Mouse (Mus musculus) regulatory T cell (primary cell): ENCODE data around the gene Hes7.

ENCODE experiments used
- in situ Hi-C: fragments of 300-600 bp; cut with MboI, MseI; formaldehyde crosslinking; loops from one replicate; pipeline ENCODE4 v1.15.1; 2025; ENCODE audit warnings: high pct_unique_total_duplicates

Hes7 gene

DNA sequence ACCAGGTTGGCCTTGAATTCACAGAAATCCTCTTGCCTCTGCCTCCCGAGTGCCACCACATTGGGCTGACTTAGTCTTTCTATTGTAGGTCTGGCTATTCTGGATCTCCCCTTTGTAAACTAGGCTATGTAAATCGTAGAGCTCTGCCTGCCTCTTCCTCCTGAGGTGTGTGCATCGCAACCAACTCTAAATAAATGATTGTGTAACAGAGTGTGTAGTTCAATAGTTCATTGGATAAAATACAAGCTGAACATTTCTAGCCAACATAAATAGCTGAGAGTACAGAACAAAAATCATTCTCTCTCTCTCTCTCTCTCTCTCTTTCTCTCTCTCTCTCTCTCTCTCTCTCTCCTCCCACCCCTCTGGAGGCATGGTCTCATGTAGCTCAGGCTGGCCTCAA, 5.6 kb upstream of the Hes7 start:
- in situ Hi-C loops = no loop called here

DNA sequence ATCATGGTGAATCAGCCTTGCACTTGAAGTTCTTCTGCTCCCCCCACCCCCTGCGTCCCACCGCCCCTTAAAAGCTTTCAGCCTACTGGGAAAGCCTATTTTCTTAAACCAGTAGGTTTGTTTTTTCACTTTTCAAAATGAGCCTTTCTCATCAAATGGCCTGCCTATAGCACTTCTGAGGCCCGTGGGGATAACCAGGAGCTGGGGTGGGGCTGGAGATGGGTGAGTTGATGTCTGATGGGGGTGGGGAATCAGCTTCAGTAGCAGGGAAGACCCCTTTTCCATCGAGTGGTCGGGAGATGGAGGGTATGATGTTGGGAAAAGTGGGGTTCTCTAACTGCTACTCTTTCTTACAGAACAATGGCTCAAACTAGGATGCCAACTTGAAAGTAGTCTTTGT, 3.4 kb upstream of the Hes7 start:
- in situ Hi-C loops = no loop called here

DNA sequence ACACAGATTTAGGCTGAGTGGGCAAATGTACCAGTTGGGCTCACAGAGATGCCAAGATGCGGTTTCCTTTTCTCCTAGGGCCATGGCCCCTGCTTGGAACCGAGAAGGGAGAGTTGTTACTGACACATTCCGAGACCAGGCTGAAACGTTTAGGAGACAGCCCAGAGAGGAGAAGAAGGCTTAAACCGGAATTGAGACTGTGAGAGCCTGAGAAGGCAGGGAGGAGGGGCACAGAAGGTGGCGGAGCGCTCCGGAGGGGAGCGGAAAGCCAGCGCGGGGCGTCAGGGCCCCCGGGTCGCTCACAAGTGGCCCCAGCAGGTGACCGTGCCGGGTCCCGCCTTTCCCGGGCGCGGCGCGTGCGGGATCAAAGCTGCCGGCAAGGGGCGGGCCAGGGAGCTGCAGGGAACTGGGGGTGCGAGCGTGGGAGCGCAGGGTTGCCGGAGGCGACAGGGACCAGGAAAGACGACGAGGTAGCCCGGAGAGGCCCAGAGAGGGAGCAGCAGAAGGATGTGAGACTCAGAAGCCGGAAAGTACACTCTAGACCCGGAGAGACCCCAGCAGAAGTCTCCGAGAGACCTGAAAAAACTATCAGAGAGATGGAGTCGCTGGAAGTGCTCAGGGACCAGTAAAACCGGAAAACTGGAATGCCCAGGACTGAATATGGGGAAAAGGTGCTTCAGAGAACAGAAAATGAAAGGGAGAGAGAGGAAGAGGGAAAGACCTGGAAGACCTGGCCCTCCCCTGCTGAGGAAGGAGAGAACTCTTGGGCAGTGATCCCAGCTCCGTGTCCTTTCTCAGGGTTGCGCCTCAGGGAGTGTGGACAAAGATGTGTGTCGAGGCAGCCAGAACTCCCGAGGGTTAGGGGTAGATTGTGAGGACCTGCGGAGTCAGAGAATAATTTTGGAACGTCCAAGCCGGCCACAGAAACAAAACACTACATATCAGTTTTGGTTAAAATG, 2.2 kb upstream of the Hes7 start:
- in situ Hi-C loops = no loop called here

DNA sequence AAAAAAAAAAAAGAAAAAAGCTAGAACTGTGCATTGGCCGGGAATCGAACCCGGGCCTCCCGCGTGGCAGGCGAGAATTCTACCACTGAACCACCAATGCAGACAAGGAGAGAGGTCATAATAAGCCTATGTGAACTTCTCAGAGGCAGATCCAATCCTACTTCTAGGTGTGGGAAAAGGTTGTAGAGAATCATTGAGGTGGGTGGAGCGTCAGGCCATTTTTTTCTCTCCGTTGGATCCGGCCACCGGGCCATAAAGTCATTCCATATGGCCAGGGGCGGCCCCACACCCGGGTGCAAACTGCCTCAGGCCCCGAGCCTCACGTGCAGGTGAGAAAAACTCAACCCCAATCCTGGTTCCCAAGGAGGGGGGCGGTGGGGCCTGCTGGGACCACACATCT, 1.4 kb upstream of the Hes7 start:
- in situ Hi-C loops = no loop called here

DNA sequence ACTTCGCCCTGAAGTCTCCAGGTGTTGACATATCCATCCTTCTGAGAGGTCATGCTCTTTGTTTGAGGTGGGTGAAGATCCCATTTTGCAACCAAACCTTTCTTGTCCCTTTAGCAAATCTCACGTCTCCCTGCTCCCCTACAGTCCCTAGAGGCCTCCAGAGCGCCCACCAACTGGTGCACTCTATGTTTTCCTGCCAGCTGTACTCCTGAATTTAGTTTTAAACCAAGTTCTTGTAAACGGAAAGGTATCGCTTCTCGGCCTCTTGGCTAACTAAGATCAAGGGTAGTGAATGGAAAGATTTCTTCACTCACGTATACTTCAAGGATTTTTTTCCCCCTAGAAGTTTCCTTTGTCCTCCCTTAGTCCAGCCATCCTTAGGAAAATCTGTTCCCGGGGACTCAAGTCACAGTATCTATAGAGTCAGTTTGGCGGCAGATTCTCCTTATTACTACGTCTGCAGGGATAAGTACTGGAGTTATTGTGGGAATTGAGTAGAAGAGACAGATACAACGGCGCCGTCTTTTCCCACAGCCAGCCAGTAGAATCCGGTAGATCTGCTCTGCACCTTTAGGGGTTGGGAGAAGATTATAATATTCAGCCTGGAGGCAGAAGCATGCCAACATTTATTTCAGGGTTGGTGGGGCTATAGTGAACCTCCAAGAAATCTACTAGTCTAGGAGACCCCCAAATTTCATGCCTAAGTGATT, 603 bp upstream of the Hes7 start:
- in situ Hi-C loops = loop anchor here (5.0 kb wide), 1 partner anchor 57 kb away; no protein-coding TSS in a partner anchor

DNA sequence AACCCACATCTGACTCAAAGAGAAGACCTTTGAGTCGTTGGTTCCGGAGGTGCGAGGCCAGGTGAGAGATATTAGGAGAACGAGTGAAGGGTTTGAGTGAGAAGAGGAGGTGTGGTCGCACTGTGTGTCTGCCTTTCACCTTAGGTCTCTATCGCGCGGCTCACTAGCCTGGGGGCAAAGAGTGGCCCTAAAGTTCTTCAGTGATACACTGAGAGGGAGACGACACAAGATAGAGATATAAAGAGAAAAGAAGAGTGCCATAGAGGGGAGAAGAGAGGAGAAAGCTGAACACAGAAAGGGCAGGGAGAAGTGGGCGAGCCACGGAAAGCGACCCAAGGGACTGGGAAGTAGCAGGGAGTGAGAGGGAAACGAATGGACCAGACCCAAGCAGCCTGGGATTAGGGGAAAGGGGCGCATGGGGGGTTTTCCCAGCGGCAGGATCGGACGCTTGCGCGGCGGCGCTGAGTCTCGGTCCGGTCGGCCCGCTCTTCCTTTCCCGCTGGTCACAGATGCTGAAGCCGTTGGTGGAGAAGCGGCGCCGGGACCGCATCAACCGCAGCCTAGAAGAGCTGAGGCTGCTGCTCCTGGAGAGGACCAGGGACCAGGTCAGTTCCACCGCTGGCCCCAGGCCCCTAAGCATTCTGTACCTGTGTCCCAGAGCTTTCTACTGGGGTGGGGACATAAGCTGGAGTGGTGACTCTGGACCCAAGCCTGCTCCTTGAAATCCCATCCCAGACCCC, 967 bp downstream of the Hes7 start:
- in situ Hi-C loops = loop anchor here (5.0 kb wide), 1 partner anchor 59 kb away; no protein-coding TSS in a partner anchor

DNA sequence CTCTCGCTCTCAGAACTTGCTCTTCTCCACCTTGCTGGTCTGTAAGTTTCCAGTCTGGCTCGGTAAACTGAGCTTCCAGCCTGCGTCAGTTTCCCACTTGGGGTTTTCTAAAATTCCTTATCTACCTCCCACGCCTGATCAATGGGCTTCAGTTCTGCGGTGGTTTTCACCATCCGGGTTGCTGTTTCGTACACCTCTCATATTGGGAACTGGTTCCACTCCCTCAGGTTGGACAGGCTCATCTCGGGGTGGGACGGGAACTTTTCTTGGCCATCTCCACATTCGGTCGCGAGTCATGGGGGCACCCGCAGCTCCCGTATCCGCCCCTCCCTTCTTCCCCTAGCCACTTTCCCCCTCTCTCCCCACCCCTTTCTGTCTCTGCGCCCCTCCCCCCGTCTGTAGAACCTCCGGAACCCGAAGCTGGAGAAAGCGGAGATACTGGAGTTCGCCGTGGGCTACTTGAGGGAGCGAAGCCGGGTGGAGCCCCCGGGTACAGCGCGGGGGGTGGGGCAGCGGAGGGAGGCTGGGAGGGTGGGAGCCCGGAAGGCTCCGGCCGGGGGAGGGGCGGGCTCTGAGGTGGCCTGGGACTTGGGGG, 1.6 kb downstream of the Hes7 start:
- in situ Hi-C loops = loop anchor here (5.0 kb wide), 1 partner anchor 60 kb away; no protein-coding TSS in a partner anchor

DNA sequence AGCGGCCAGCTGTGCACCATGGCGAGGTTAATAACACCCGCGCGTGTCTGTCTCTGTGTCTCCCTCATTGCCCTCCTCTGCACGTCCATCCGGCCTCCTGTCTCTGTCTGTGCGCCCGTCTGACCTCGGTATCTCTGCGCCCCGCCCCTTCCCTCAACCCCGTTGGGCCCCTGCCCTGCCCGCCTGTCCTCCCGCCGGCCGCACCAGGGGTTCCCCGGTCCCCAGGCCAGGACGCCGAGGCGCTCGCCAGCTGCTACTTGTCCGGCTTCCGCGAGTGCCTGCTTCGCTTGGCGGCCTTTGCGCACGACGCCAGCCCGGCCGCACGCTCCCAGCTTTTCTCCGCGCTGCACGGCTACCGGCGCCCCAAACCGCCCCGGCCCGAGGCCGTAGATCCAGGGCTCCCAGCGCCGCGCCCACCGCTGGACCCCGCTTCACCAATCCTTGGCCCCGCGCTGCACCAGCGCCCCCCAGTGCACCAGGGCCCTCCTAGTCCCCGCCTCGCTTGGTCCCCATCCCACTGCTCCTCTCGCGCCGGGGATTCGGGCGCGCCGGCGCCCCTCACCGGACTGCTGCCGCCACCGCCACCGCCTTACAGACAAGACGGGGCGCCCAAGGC, 2.2 kb downstream of the Hes7 start, which contains the start of gene 9130213A22Rik:
TSS of gene 9130213A22Rik (minus strand) at position 254 of the 616 bp plus-strand sequence.
- in situ Hi-C loops = loop anchor here (5.0 kb wide), 1 partner anchor 60 kb away; no protein-coding TSS in a partner anchor

DNA sequence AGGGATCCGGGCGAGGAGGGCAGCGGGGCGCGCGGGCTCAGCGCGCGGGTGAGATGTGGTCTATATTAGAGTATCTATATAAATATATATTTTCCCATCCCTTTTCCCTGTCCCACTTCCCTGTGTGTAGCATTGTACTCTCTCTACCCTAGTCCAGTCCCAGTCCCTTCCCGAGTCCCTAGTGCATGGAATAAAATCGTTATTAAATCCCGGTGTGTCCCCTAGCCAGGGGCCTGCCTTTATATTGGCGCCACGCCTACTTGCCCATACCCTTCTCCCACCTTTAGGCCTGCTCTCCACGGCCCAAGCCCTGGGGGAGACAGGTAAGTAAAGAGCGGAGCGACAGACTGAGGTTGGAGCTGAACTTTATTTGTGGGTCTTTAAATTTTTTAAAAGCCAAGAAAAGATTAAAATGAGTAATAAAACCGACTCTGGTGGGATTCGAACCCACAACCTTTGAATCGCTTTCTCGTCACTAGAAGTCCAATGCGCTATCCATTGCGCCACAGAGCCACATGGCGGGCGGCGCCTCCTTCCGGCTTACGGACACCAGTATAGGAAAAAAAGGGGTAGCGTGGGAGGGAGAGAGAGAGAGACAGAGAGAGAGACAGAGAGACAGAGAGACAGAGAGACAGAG, 3.0 kb downstream of the Hes7 start:
- in situ Hi-C loops = loop anchor here (5.0 kb wide), 1 partner anchor 61 kb away; no protein-coding TSS in a partner anchor

DNA sequence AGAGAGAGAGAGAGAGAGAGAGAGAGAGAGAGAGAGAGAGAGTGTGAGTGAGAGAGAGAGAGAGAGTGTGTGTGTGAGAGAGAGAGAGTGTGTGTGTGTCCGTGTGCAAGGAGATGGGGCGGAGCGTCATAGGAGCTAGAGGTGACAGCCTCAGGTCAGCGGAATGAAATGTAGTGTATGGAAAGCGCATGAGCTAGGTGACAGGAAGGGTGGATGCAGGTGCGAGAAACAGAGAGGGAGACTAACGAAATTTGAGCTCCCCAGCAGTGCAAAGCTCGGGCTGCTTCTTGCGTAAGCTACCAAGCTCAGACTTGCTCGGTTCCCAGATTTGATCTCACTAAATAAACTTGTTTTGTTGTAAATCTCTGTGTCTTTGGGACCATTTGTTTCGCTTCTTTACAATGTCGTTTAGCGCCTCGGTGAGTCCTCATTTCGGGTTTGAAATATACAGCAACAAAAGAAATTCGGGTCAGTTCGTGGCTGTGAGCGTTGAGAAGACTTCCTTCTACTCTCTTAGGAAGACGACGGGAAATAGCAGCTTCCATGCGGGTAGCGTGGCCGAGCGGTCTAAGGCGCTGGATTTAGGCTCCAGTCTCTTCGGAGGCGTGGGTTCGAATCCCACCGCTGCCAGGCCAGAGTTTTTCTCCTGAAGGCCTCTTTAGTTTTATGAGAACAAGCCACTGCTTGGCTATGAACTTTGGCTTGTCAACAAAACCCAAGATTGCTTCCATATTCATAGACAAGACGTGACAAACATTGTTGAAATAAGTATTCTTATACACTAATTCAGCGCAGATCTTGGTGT, 3.7 kb downstream of the Hes7 start:
- in situ Hi-C loops = loop anchor here (5.0 kb wide), 1 partner anchor 62 kb away; no protein-coding TSS in a partner anchor

DNA sequence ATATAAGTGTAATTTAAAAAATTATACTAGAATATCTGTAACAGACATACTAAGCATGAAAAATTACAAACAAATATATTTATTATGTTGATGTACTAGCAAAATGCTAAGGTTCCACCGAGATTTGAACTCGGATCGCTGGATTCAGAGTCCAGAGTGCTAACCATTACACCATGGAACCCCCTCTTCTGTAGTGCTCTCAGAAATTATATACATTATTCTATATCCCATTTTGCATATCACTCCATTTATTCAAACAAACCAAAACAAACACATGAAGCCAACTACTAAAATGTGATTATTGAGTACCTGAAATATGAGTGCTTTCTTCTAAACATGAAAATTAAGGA, 4.3 kb downstream of the Hes7 start:
- in situ Hi-C loops = loop anchor here (5.0 kb wide), 1 partner anchor 62 kb away; no protein-coding TSS in a partner anchor

DNA sequence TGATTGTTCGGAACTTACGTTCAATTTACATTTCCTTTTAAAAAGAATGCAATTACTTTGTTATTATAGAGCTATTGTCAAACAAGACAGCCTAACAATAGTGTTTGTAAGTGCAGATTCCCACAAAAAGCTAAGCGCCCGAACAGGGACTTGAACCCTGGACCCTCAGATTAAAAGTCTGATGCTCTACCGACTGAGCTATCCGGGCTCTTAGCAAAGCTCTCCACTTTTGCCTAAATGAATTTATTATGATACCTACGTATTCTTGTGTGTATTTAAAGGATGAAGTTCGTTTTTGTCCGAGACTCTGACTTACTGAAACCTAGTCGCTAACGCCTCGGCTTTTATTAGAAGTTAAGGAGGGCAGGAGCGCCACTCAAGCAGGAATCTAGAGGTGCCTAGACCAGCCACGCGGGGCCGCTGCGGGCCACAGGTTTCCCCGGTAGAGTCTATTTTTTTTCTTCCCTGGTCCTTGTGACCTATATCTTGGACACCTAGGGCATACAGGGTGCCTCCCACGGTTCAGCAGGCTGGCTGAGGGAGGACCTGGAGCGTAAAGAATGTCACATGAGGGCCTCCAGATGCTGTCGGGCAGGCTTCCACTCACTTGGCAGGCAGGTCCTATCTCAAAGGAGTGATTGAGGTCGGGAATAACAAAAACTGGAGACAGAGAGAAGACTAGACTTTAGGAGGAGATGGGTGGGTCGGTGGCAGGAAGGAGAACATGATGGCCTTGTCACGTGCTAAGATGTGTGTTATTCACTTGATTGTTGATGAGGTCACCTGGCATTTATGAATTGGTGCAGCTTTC, 5.0 kb downstream of the Hes7 start:
- in situ Hi-C loops = no loop called here

DNA sequence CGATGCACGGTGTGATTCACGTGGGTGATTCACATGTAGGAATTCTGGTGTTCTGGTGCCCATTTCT, 5.5 kb downstream of the Hes7 start, which contains the start of gene Aloxe3:
TSS of gene Aloxe3 (plus strand) at position 45 of the 67 bp plus-strand sequence.
- in situ Hi-C loops = no loop called here

DNA sequence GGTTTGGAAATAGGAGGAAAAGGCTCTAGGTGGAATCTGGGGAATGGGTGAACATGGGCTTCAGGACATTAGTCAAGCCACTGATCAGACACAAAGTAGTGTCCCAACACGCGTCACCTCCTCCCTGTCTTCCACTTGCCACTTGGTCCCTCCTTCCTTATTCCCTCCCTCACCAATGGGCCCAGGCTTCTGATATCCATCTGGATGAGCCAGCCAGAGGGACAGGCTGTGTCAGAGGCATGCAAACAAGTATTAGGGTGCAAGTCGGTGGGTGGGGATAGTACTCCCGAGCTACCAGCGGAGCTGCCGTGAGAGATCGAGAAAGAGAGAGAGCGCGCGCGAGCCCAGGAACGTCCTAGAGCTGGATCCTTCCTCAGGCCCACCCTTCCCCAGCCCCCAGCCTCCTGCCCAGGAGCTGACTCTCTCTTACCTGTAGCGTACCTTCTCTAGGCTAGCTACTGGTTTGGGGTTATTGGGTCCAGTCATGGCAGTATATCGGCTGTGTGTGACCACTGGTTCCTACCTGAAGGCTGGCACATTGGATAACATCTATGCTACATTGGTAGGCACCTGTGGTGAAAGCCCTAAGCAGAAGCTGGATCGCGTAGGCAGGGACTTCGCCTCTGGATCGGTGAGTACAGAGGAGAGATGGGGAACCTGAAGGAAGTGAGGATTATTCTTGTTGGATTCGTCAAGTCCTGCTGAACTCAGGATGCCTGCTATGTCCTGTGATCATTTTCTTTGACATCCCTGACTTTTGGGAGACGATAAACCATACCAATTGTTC, 5.9 kb downstream of the Hes7 start:
- in situ Hi-C loops = no loop called here

DNA sequence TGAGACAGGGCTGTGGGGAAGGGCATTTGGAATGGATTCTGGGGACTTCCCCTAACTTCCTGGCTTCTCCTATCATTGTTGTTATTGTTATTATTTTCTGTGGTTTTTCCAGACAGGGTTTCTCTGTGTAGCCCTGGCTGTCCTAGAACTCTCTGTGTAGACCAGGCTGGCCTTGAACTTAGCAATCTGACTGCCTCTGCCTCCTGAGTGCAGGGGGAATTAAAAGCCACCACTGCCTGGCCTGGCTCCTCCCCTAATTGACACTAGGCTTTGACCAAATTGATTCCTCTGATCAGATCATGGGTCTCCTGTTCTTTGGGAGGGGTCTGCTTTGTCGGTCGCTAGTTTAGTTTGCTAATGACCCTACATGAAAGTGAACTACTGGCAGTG, 6.5 kb downstream of the Hes7 start:
- in situ Hi-C loops = no loop called here

DNA sequence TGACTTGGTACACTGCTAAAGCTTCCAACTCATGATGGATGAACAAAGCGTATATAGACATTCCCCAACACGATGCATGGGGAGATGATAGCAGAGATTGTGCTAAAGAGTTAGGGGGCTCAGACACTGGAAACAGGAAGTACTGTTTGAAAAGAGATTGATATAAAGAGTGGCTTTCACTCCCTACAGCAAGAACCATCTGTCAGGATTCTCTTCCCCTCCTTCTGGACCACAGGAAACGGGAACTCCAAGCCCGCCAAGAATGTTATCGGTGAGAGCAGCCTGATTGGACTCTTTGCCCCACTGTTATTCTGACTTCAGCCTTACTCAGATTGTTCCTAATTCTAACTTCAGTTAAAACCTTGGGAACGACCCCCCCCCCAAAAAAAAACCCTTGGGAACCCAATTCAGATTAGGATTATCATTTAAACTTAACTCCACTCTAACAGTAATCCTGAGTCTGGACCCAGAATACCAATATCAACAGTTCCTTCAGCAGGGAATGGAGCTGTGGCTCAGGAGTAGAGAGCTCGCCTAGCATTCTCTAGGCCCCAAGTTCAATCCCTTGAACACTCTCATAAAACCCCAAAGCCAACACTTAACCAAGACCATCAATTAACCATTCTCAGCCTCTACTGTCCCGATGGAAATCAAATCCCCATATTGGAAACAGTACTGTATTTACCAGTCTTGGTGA, 8.4 kb downstream of the Hes7 start:
- in situ Hi-C loops = no loop called here

DNA sequence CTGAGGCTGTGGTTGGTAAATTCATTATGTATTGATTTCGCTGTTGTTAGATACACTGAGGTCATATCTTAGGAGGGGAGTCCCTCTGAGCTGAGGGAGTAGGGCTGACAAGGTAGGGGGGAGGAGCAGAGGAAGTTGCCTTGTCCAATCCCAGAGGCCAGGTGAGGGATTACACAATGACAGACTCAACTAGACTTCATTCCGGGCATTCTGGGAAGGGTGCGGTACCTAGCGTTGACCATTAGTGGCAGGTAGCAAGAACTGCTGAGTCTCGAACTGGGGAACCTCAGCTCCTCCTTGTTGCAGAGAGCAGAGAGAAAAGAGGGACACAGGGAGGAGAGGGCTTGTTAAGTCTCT, 13.3 kb downstream of the Hes7 start:
- in situ Hi-C loops = no loop called here
